In the genomic region with DNA sequence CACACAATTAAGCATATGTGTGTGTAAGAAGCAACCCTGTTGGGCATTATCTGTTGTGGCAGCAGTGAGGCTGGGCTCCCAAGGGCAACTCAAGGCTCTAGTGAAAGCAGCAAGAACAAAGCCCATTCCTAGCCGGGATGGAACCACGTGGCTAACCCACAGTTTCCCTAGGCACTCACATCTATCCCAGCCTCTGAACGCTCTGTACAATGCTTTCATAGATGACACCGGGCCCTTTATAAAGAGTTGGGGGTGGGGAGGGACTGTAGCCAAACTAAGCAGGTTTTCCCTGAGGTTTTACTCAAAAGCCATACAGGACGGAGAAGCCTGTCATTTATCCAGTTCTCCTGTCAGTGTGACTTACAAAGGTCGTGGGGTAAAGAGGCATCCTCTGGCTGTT, we compare ENCODE assay signal across 18 mouse cellular contexts.
A peak's percentile ranks its signal among the peaks of the same experiment; 100 is the strongest.
DNase-seq lines count a peak whose midpoint lies in the region; ATAC-seq and TF ChIP-seq lines count a peak whose summit lies in the region.
"Had no signal": no experiment of that assay in that cellular context is flagged by ENCODE, and none has a peak within 500 bp of the region (broad histone marks: within the 10 kb centered on the region; RNA-seq: fewer than 3 reads in every experiment).

No protein-coding gene starts in this region.

- H3K4me1 ChIP-seq in neural tube, embryonic 11.5 days (ENCODE audit: control insufficient read depth, insufficient read depth, low read length) = peaks cover 11% of the 10 kb centered on the region; the same call in 1 of the 2 replicates
- 0 out of 2 replicates have a peak, but pooled peaks cover 3% of the 10 kb centered on the region for H3K4me1 ChIP-seq in forebrain, postnatal 0 days (ENCODE audit: insufficient read depth)
- H3K4me1 ChIP-seq in midbrain, embryonic 11.5 days (ENCODE audit: control insufficient read depth, insufficient read depth, low read length) = peaks cover 27% of the 10 kb centered on the region
- H3K4me1 ChIP-seq in neural tube, embryonic 15.5 days = peaks cover 40% of the 10 kb centered on the region

- ATAC-seq in neural tube, embryonic 11.5 days (ENCODE audit: insufficient read depth, low FRiP score, low TSS enrichment) = peak; percentile 25; the same call in 1 of the 2 replicates
- ATAC-seq in forebrain, postnatal 0 days = peak; percentile 45
- peak; percentile 59; the same call in 1 of the 2 replicates for ATAC-seq in midbrain, embryonic 11.5 days (ENCODE audit: low FRiP score)
- 0 out of 2 replicates have a peak, but pooled peaks have one; percentile 51 for ATAC-seq in neural tube, embryonic 15.5 days (ENCODE audit: low FRiP score)
- ATAC-seq: activated CD4-positive, CD25-positive, alpha-beta regulatory T cell, adult 4 months; intestine, embryonic 16.5 days had no signal

- no peak overlapping the region for H3K4me3 ChIP-seq in neural tube, embryonic 11.5 days (ENCODE audit: low read depth, low read length)
- no peak overlapping the region for H3K4me3 ChIP-seq in forebrain, postnatal 0 days (ENCODE audit: low read depth, low read length)
- H3K4me3 ChIP-seq in midbrain, embryonic 11.5 days (ENCODE audit: low read depth, low read length) = no peak overlapping the region
- no peak overlapping the region for H3K4me3 ChIP-seq in neural tube, embryonic 15.5 days (replicated peaks)
- H3K4me3 ChIP-seq: embryonic facial prominence, embryonic 13.5 days; liver, embryonic 13.5 days; megakaryocyte, embryonic 14.5 days had no signal

- no peak overlapping the region for H3K9ac ChIP-seq in neural tube, embryonic 11.5 days (ENCODE audit: low read length)
- no peak overlapping the region for H3K9ac ChIP-seq in forebrain, postnatal 0 days
- H3K9ac ChIP-seq in midbrain, embryonic 11.5 days (ENCODE audit: low read length) = no peak overlapping the region
- H3K9ac ChIP-seq in neural tube, embryonic 15.5 days (replicated peaks) = no peak overlapping the region
- H3K9ac ChIP-seq: embryonic facial prominence, embryonic 13.5 days; liver, embryonic 13.5 days had no signal

- H3K4me2 ChIP-seq in neural tube, embryonic 11.5 days (ENCODE audit: low read depth) = no peak overlapping the region
- no peak overlapping the region for H3K4me2 ChIP-seq in forebrain, postnatal 0 days (ENCODE audit: low read depth)
- no peak overlapping the region for H3K4me2 ChIP-seq in midbrain, embryonic 11.5 days
- no peak overlapping the region for H3K4me2 ChIP-seq in neural tube, embryonic 15.5 days
- H3K4me2 ChIP-seq: embryonic facial prominence, embryonic 13.5 days; heart, embryonic 11.5 days; liver, embryonic 13.5 days had no signal

- no peak for TF ChIP-seq CTCF in forebrain, postnatal 0 days (IDR thresholded peaks at IDR 0.05; ENCODE audit: low read depth)

- no peaks in the 10 kb centered on the region for H3K27me3 ChIP-seq in neural tube, embryonic 11.5 days (ENCODE audit: control insufficient read depth, insufficient read depth, low read length)
- H3K27me3 ChIP-seq in forebrain, postnatal 0 days (ENCODE audit: insufficient read depth, low read length) = no peaks in the 10 kb centered on the region
- H3K27me3 ChIP-seq in midbrain, embryonic 11.5 days (ENCODE audit: control insufficient read depth, insufficient read depth, low read length) = no peaks in the 10 kb centered on the region
- no peaks in the 10 kb centered on the region for H3K27me3 ChIP-seq in neural tube, embryonic 15.5 days (replicated peaks)
- H3K27me3 ChIP-seq: embryonic facial prominence, embryonic 13.5 days; liver, embryonic 13.5 days; megakaryocyte, embryonic 14.5 days had no signal

- no peak overlapping the region for H3K27ac ChIP-seq in neural tube, embryonic 11.5 days (ENCODE audit: low read depth, low read length)
- H3K27ac ChIP-seq in forebrain, postnatal 0 days (ENCODE audit: low read depth, low read length) = no peak overlapping the region
- peak overlapping the region; percentile 11; the same call in 1 of the 2 replicates for H3K27ac ChIP-seq in midbrain, embryonic 11.5 days (ENCODE audit: low read depth, low read length)
- 0 out of 2 replicates have a peak overlapping the region, but pooled peaks have one; percentile 23 for H3K27ac ChIP-seq in neural tube, embryonic 15.5 days (replicated peaks)
- H3K27ac ChIP-seq: embryonic facial prominence, embryonic 13.5 days; kidney, postnatal 0 days; liver, embryonic 13.5 days had no signal

- 37% methylated on average over 6 of the region's 6 CpGs for WGBS in neural tube, embryonic 11.5 days
- WGBS in forebrain, postnatal 0 days = 17% methylated on average over 6 of the region's 6 CpGs
- WGBS in midbrain, embryonic 11.5 days = 60% methylated on average over 6 of the region's 6 CpGs
- 22% methylated on average over 6 of the region's 6 CpGs for WGBS in neural tube, embryonic 15.5 days

- H3K9me3 ChIP-seq in neural tube, embryonic 11.5 days (ENCODE audit: control insufficient read depth, low read length) = no peaks in the 10 kb centered on the region
- no peaks in the 10 kb centered on the region for H3K9me3 ChIP-seq in forebrain, postnatal 0 days (ENCODE audit: low read length)
- no peaks in the 10 kb centered on the region for H3K9me3 ChIP-seq in midbrain, embryonic 11.5 days (ENCODE audit: control insufficient read depth, low read length)
- H3K9me3 ChIP-seq in neural tube, embryonic 15.5 days (replicated peaks) = no peaks in the 10 kb centered on the region
- H3K9me3 ChIP-seq: embryonic facial prominence, embryonic 13.5 days; liver, embryonic 13.5 days; megakaryocyte, embryonic 14.5 days had no signal

- DNase-seq in neural tube, embryonic 11.5 days (ENCODE audit: low spot score) = peak; percentile 46
- no peak for DNase-seq in neural tube, embryonic 10.5 days (ENCODE audit: extremely low spot score, low spot score)
- no peak for DNase-seq in forebrain, postnatal 0 days
- no peak for DNase-seq in midbrain, embryonic 11.5 days (ENCODE audit: low spot score, missing footprints)
- DNase-seq in heart, adult 18-20 months = no peak
- DNase-seq in natural killer cell, adult 2 months (ENCODE audit: low spot score in 2 of 2) = no peak
- DNase-seq in adrenal gland, postnatal 25 days = no peak
- DNase-seq: cerebellum, postnatal 36 days; gastrocnemius, postnatal 14 days; layer of hippocampus, adult 9-11 months; liver, embryonic 13.5 days had no signal

- H3K36me3 ChIP-seq in neural tube, embryonic 11.5 days (ENCODE audit: control insufficient read depth, insufficient read depth, low read length) = no peaks in the 10 kb centered on the region
- H3K36me3 ChIP-seq in forebrain, postnatal 0 days (ENCODE audit: insufficient read depth) = no peaks in the 10 kb centered on the region
- H3K36me3 ChIP-seq in midbrain, embryonic 11.5 days (ENCODE audit: control insufficient read depth, insufficient read depth, low read length) = no peaks in the 10 kb centered on the region
- H3K36me3 ChIP-seq in neural tube, embryonic 15.5 days = no peaks in the 10 kb centered on the region
- H3K36me3 ChIP-seq: embryonic facial prominence, embryonic 13.5 days; liver, embryonic 13.5 days had no signal

Comparison
In these comparisons a context has a peak if more than half of its experiments do, and no peak if none do; other contexts are left out.
1. H3K27ac ChIP-seq: peak in midbrain, embryonic 11.5 days (single experiment) and neural tube, embryonic 15.5 days (single experiment); none in neural tube, embryonic 11.5 days (single experiment) and forebrain, postnatal 0 days (single experiment).
2. Peak in every context shown above with its lines, with median percentiles within 50 percentile points of each other: ATAC-seq.